Mouse (Mus musculus): Measurements from ENCODE around the gene Nipal3. TPM values are rescaled to one million over a fixed set of nuclear protein-coding genes. Genes with fewer than 3 reads are reported as not detected.
A peak's percentile ranks its signal among the peaks of the same experiment; 100 is the strongest.

Nipal3 gene
- total and polyA plus RNA-seq, 3 experiments = 4.0 to 12.0 (median 6.4) TPM

- TF ChIP-seq ZMIZ1 (IDR thresholded peaks at IDR 0.05; ENCODE audit: low read depth, low read length) (no peak), CHD2 (IDR thresholded peaks at IDR 0.05; ENCODE audit: low read length) (no peak), BHLHE40 (IDR thresholded peaks at IDR 0.05; ENCODE audit: low read depth, low read length) (no peak), NRF1 (IDR thresholded peaks at IDR 0.05; ENCODE audit: low read depth, low read length) (no peak), SIN3A (IDR thresholded peaks at IDR 0.05; ENCODE audit: low read length) (peak; percentile 68), ZC3H11A (IDR thresholded peaks at IDR 0.05; ENCODE audit: low read depth, low read length) (no peak), JUND (conservative IDR thresholded peaks at IDR 0.05; ENCODE audit: low read depth, low read length) (no peak), SMC3 (IDR thresholded peaks at IDR 0.05; ENCODE audit: low read depth, low read length) (no peak), TCF12 (IDR thresholded peaks at IDR 0.05; ENCODE audit: low read depth, low read length) (0 out of 2 replicates have a peak, but pooled peaks have one; percentile 10), USF2 (conservative IDR thresholded peaks at IDR 0.05; ENCODE audit: low read depth, low read length) (no peak), USF1 (IDR thresholded peaks at IDR 0.05; ENCODE audit: low read depth, low read length) (no peak), UBTF (IDR thresholded peaks at IDR 0.05; ENCODE audit: low read depth, low read length) (no peak), ELF1 (IDR thresholded peaks at IDR 0.05; ENCODE audit: low read depth, low read length) (0 out of 2 replicates have a peak, but pooled peaks have one; percentile 51), MAFK (IDR thresholded peaks at IDR 0.05; ENCODE audit: insufficient replicate concordance, low read length) (no peak), E2F4 (IDR thresholded peaks at IDR 0.05; ENCODE audit: insufficient replicate concordance, low read depth, low read length) (no peak), POLR2A (IDR thresholded peaks at IDR 0.05; ENCODE audit: low read depth, low read length) (no peak; the same call in 1 of the 2 replicates), MXI1 (IDR thresholded peaks at IDR 0.05; ENCODE audit: low read depth, low read length) (peak; percentile 58; the same call in 1 of the 2 replicates), ETS1 (conservative IDR thresholded peaks at IDR 0.05; ENCODE audit: low read depth, low read length) (no peak), MAX (IDR thresholded peaks at IDR 0.05; ENCODE audit: low read length) (no peak), RCOR1 (conservative IDR thresholded peaks at IDR 0.05; ENCODE audit: low read depth, low read length) (0 out of 2 replicates have a peak, but pooled peaks have one; percentile 43), MAZ (IDR thresholded peaks at IDR 0.05; ENCODE audit: low read depth, low read length) (no peak)
- Histone ChIP-seq H3K36me3 (replicated peaks in 1 of 2; ENCODE audit: control insufficient read depth in 1 of 2, insufficient read depth in 1 of 2, low read length in 1 of 2) (peaks cover 18 to 31% of the 10 kb centered on the region in 2 experiments), H3K4me2 (ENCODE audit: insufficient read depth, low read depth, poor library complexity, severe bottlenecking) (peak overlapping the region; percentile 81), H3K4me3 (replicated peaks in 1 of 3; ENCODE audit: low read depth in 2 of 3, low read length in 2 of 3, poor library complexity in 1 of 3) (peak overlapping the region; percentile 71 to 98 (median 87)), H3K79me2 (replicated peaks; ENCODE audit: control insufficient read depth, extremely low read depth, insufficient read depth, poor library complexity, severe bottlenecking) (no peaks in the 10 kb centered on the region), H3K27ac (ENCODE audit: insufficient read depth, low read depth) (no peak overlapping the region), H3K9me3 (replicated peaks; ENCODE audit: low read length) (no peaks in the 10 kb centered on the region), H3K4me1 (ENCODE audit: control insufficient read depth in 1 of 2, insufficient read depth in 2 of 2) (peaks cover 11 to 23% of the 10 kb centered on the region in 2 experiments), H3K27me3 (replicated peaks) (no peaks in the 10 kb centered on the region), H3K9ac (ENCODE audit: insufficient read depth, low read depth) (peak overlapping the region; percentile 51; the same call in 1 of the 2 replicates)
- in situ Hi-C loops (cut with MboI; ENCODE audit: low pct_ligation_motif_present, low pct_unique_long_range_greater_than_20kb, low sequenced_read_pairs) (loop anchor here (5.0 to 10.0 kb wide), 2 partner anchors 42 to 109 kb away; no protein-coding TSS in a partner anchor), dilution Hi-C loops (cut with MboI; ENCODE audit: extremely low pct_ligation_motif_present, extremely low pct_unique_long_range_greater_than_20kb, low sequenced_read_pairs) (no loop called here)
- peak; percentile 28 for DNase-seq (ENCODE audit: extremely low read depth)
Measured at GRCm38 (mm10) chr4:135493691-135494520, 932 bp downstream of the Nipal3 start.

Data from CH12.LX (cell line).